Mouse (Mus musculus) liver, adult 2 months (tissue): ENCODE measurements at regions not wholly inside any gene's neighbourhood (a gene's known extent, or its start where the extent isn't known, plus 50 kb on each side); places are given as distances from the start of the nearest gene placed in this dataset.

Experiments
- CTCF ChIP-seq: fragments of 200-500 bp; IDR thresholded peaks from 2 replicates; pipeline ENCODE4 v1.5.1; 2011; ENCODE audit warnings: low read depth, low read length, control low read depth
- POLR2A ChIP-seq: fragments of 200-500 bp; IDR thresholded peaks from 2 replicates; pipeline ENCODE4 v1.6.1; 2011; ENCODE audit warnings: low read length, control low read depth; ENCODE audit not compliant: insufficient read depth; ENCODE audit errors: extremely low read depth

DNA sequence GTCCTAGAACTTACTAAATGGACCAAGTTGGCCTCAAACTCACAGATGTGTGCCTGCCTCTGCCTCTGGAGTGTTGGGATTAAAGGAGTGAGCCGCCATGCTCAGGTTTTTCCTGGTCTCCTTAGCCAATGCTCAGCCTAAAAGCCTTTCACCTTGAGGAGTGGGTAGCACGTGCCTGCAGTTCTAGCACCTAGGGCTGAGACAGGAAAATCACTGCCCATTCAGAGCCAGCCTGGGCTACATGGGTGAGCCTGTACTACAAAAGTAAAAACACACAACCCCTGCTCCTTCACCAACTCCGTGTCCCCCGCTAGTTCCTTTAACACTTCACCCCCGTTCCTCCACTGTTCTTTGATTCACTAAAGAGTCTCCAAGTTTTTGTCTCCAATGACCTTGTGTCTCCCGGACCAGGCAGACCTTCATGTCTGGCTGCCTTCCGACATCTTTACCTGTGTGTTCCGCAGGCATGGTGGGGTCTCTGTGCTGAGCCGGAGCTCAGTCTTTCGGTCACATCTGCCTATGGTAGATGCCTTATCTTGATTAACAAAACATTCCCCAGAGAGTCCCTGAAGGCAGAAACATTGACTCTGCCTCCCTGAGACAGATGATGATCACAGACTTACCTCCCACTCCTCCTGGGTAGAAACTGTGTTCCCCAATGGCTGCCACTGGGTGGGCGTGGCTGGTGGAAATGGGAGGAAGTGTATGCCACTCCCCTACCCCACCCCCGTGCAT lies 100.1 kb upstream of the Cpsf6 start:
- TF ChIP-seq POLR2A (no peak), CTCF (no peak)
